Mouse (Mus musculus) heart, embryonic 12.5 days (tissue): ENCODE results near the gene Fam131c. TPM values are rescaled to one million over a fixed set of nuclear protein-coding genes. Genes with fewer than 3 reads are reported as not detected.

Experiments
- ATAC-seq: fragments of 200-750 bp; cut with Nextera tagmentation; 2 replicates; pipeline ENCODE4 v1.8.0; 2017; ENCODE audit warnings: moderate TSS enrichment, moderate library complexity; ENCODE audit not compliant: insufficient number of reproducible peaks, low FRiP score
- H3K27ac ChIP-seq: fragments of 300-500 bp; sonication (generic); 2 replicates; pipeline ENCODE4 v1.5.1; 2016; ENCODE audit warnings: mild to moderate bottlenecking, moderate library complexity; ENCODE audit not compliant: poor library complexity, severe bottlenecking
- H3K27me3 ChIP-seq: fragments of 300-500 bp; sonication (generic); replicated peaks from 2 replicates; pipeline ENCODE4 v1.6.1; 2016; ENCODE audit warnings: mild to moderate bottlenecking, moderate library complexity
- H3K36me3 ChIP-seq: fragments of 300-500 bp; sonication (generic); 2 replicates; pipeline ENCODE4 v1.6.1; 2016; ENCODE audit warnings: mild to moderate bottlenecking, moderate library complexity
- H3K4me1 ChIP-seq: fragments of 300-500 bp; sonication (generic); replicated peaks from 2 replicates; pipeline ENCODE4 v1.6.1; 2016; ENCODE audit warnings: mild to moderate bottlenecking
- H3K4me2 ChIP-seq: fragments of 300-500 bp; sonication (generic); 2 replicates; pipeline ENCODE4 v1.6.1; 2016; ENCODE audit warnings: mild to moderate bottlenecking, moderate library complexity
- H3K4me3 ChIP-seq: fragments of 300-500 bp; sonication (generic); 2 replicates; pipeline ENCODE4 v1.5.1; 2016; ENCODE audit warnings: mild to moderate bottlenecking
- H3K9ac ChIP-seq: fragments of 300-500 bp; sonication (generic); 2 replicates; pipeline ENCODE4 v1.6.1; 2016; ENCODE audit warnings: mild to moderate bottlenecking, moderate library complexity
- H3K9me3 ChIP-seq: fragments of 300-500 bp; sonication (generic); replicated peaks from 2 replicates; pipeline ENCODE4 v1.6.1; 2016; ENCODE audit warnings: mild to moderate bottlenecking, moderate library complexity
- WGBS: fragments of 180-500 bp; shearing (Covaris S2); methylation state at CpG from one replicate; pipeline ENCODE4 v1.1.7; 2016; 5-methylcytosine and 5-hydroxymethylcytosine counted together
- polyA plus RNA-seq: library from polyadenylated mRNA; unstranded; fragments of >200 nt; fragmentation: Nextera tagmentation; extraction: Ambion mirVana; gene quantifications from 2 replicates; pipeline ENCODE4 v1.2.1, GENCODE M21; 2016

The Fam131c gene
- polyA plus RNA-seq, 1 experiment from 2014 or later = 0.93 TPM

- Histone ChIP-seq H3K4me2 (no peak overlapping the region), H3K27ac (no peak overlapping the region; the same call in 1 of the 2 replicates), H3K9ac (no peak overlapping the region), H3K4me1 (peaks cover 49% of the 10 kb centered on the region), H3K36me3 (no peaks in the 10 kb centered on the region), H3K27me3 (no peaks in the 10 kb centered on the region), H3K4me3 (no peak overlapping the region), H3K9me3 (no peaks in the 10 kb centered on the region)
- no peak for ATAC-seq
- 71% methylated on average over 6 of the region's 6 CpGs for WGBS
Observed at GRCm38 (mm10) chr4:141336196-141336595, 31.8 kb upstream of the Fam131c start.

DNA sequence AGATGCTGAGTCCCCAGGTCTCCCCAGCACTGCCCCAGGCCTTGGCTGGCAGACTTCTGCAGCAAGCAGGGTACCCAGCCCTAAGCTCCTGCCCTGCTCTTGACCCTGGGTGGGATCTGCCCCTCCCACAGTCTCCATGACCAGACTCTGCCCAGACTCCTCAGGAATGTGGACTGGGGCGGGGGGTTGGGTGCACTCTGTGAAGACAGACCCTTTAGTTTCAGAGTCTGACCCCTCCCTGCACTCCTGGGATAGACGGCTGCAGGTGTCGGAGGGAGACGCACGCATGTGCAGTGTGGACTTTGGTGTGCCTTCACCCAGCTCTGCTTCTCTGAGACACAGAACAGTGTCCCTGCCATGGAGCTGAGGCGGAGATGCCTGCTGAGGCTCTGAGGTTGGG is 30.0 kb upstream of the Fam131c start:
- 0 out of 2 replicates have a peak overlapping the region, but pooled peaks have one; percentile 13 for H3K4me2 ChIP-seq
- no peaks in the 10 kb centered on the region for H3K9me3 ChIP-seq
- H3K4me1 ChIP-seq = peaks cover 49% of the 10 kb centered on the region
- H3K4me3 ChIP-seq = no peak overlapping the region
- H3K9ac ChIP-seq = peak overlapping the region; percentile 9; the same call in 1 of the 2 replicates
- H3K36me3 ChIP-seq = no peaks in the 10 kb centered on the region
- H3K27me3 ChIP-seq = no peaks in the 10 kb centered on the region
- peak overlapping the region; percentile 2 for H3K27ac ChIP-seq
- 30% methylated on average over 6 of the region's 6 CpGs for WGBS
- ATAC-seq = no peak

DNA sequence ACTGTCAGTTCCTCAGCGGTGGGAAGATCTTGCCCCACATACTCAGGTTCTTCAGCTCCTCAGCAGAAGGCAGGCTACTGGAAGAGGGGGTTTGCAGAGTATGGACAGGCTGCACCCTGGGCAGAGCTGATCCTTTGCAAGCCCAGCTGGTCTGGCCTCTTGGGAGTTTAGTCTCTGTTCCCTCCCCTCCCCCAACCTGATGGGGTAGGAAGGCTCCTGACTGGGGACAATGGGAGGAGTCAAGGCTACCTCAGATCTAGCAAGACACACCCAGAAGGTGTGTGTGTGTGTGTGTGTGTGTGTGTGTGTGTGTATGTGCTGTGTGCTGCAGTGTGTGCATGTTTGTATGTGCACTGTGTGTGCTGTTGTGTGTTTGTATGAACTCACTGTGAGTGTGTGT is 29.2 kb upstream of the Fam131c start:
- Histone ChIP-seq H3K27me3 (no peaks in the 10 kb centered on the region), H3K36me3 (no peaks in the 10 kb centered on the region), H3K27ac (no peak overlapping the region), H3K9me3 (no peaks in the 10 kb centered on the region), H3K4me3 (no peak overlapping the region), H3K4me2 (no peak overlapping the region), H3K9ac (no peak overlapping the region), H3K4me1 (peaks cover 46% of the 10 kb centered on the region)
- ATAC-seq = no peak
- 30% methylated on average over 1 of the region's 1 CpGs for WGBS

GRCm38 (mm10) chr4:141341477-141341876 is 26.5 kb upstream of the Fam131c start:
- no peak overlapping the region for H3K9ac ChIP-seq
- no peaks in the 10 kb centered on the region for H3K27me3 ChIP-seq
- H3K9me3 ChIP-seq = peaks cover under 1% of the 10 kb centered on the region; the same call in 1 of the 2 replicates
- peaks cover 22% of the 10 kb centered on the region for H3K4me1 ChIP-seq
- no peak overlapping the region for H3K27ac ChIP-seq
- ATAC-seq = no peak
- no peaks in the 10 kb centered on the region for H3K36me3 ChIP-seq
- no peak overlapping the region for H3K4me2 ChIP-seq
- WGBS = 67% methylated on average over 7 of the region's 7 CpGs
- no peak overlapping the region for H3K4me3 ChIP-seq

DNA sequence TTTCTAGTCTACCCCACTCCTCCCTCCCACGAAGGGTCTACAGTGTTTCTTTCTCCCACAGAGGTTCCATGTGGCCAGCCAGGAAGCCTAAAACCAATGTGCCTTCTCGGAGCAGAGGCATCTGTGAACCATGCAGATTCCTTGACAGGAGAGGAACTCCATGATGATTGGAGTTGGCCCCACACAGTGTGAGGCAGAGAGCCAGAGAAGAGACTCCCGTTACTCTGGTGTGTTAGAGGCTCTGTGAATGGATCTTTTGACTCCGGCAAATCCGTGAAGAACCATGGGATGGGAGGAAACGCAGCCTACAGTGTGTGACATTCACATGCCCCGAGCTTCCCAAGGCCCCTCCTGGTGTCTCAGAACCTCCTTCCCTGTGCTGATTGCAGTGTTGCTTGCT is 24.5 kb upstream of the Fam131c start:
- no peak overlapping the region for H3K9ac ChIP-seq
- H3K9me3 ChIP-seq = peaks cover 6% of the 10 kb centered on the region; the same call in 1 of the 2 replicates
- WGBS = 66% methylated on average over 7 of the region's 7 CpGs
- no peaks in the 10 kb centered on the region for H3K36me3 ChIP-seq
- no peak for ATAC-seq
- H3K27ac ChIP-seq = no peak overlapping the region
- peaks cover 19% of the 10 kb centered on the region for H3K4me1 ChIP-seq
- H3K4me2 ChIP-seq = no peak overlapping the region
- no peaks in the 10 kb centered on the region for H3K27me3 ChIP-seq
- no peak overlapping the region for H3K4me3 ChIP-seq

GRCm38 (mm10) chr4:141345219-141345618 is 22.8 kb upstream of the Fam131c start:
- WGBS = 88% methylated on average over 12 of the region's 12 CpGs
- H3K36me3 ChIP-seq = no peaks in the 10 kb centered on the region
- H3K4me2 ChIP-seq = no peak overlapping the region
- H3K4me3 ChIP-seq = no peak overlapping the region
- no peak overlapping the region for H3K27ac ChIP-seq
- no peak overlapping the region for H3K9ac ChIP-seq
- no peak for ATAC-seq
- no peaks in the 10 kb centered on the region for H3K27me3 ChIP-seq
- H3K4me1 ChIP-seq = peaks cover 9% of the 10 kb centered on the region
- H3K9me3 ChIP-seq = peaks cover 6% of the 10 kb centered on the region; the same call in 1 of the 2 replicates

GRCm38 (mm10) chr4:141347365-141347797 is 20.6 kb upstream of the Fam131c start:
- no peak overlapping the region for H3K27ac ChIP-seq
- H3K9ac ChIP-seq = no peak overlapping the region

DNA sequence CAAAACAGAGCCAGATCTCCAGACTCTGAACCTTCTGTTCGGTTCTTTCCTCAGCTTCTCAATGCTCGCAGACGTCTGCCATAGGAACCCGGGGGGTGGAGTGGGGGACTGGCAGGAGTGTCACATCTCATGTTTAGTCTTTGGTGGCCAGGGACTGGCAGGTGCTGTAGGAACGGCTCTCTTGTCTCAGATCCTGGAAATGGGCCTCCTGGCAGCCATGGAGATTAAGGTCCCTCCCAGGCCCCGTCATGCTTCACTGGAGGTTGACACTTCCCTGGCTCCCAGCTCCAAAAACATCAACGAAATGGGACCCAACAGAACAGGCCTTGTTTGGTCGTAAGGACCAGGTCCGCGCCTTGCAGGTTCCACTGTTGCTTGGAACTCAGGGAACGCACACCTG is 19.4 kb upstream of the Fam131c start:
- 72% methylated on average over 11 of the region's 11 CpGs for WGBS
- Histone ChIP-seq H3K4me3 (no peak overlapping the region), H3K27ac (no peak overlapping the region), H3K27me3 (no peaks in the 10 kb centered on the region), H3K4me1 (peaks cover 13% of the 10 kb centered on the region), H3K9me3 (peaks cover 6% of the 10 kb centered on the region; the same call in 1 of the 2 replicates), H3K4me2 (no peak overlapping the region), H3K9ac (no peak overlapping the region), H3K36me3 (no peaks in the 10 kb centered on the region)
- ATAC-seq = no peak

More at GRCm38 (mm10) chr4:141347365-141347797, 20.6 kb upstream of the Fam131c start:
- Histone ChIP-seq H3K27me3 (no peaks in the 10 kb centered on the region), H3K4me1 (peaks cover 13% of the 10 kb centered on the region), H3K9me3 (peaks cover 6% of the 10 kb centered on the region; the same call in 1 of the 2 replicates), H3K4me2 (no peak overlapping the region), H3K36me3 (no peaks in the 10 kb centered on the region), H3K4me3 (no peak overlapping the region)
- 27% methylated on average over 8 of the region's 8 CpGs for WGBS
- ATAC-seq = 0 out of 2 replicates have a peak, but pooled peaks have one; percentile 52

GRCm38 (mm10) chr4:141350015-141350414 is 18.0 kb upstream of the Fam131c start:
- H3K9ac ChIP-seq = no peak overlapping the region
- no peak overlapping the region for H3K4me3 ChIP-seq
- ATAC-seq = no peak
- no peak overlapping the region for H3K4me2 ChIP-seq
- no peaks in the 10 kb centered on the region for H3K36me3 ChIP-seq
- H3K9me3 ChIP-seq = peaks cover 6% of the 10 kb centered on the region; the same call in 1 of the 2 replicates
- H3K4me1 ChIP-seq = peaks cover 16% of the 10 kb centered on the region
- no peak overlapping the region for H3K27ac ChIP-seq
- WGBS = 73% methylated on average over 12 of the region's 12 CpGs
- H3K27me3 ChIP-seq = no peaks in the 10 kb centered on the region

- no peak overlapping the region for H3K4me3 ChIP-seq
- H3K36me3 ChIP-seq = no peaks in the 10 kb centered on the region
- WGBS = 57% methylated on average over 7 of the region's 7 CpGs
- no peaks in the 10 kb centered on the region for H3K27me3 ChIP-seq
- no peak overlapping the region for H3K4me2 ChIP-seq
- no peak for ATAC-seq
- peaks cover 16% of the 10 kb centered on the region for H3K4me1 ChIP-seq
- H3K9me3 ChIP-seq = no peaks in the 10 kb centered on the region; the same call in 1 of the 2 replicates
- H3K27ac ChIP-seq = no peak overlapping the region
- H3K9ac ChIP-seq = no peak overlapping the region
Observed at GRCm38 (mm10) chr4:141351972-141352371, 16.0 kb upstream of the Fam131c start.

DNA sequence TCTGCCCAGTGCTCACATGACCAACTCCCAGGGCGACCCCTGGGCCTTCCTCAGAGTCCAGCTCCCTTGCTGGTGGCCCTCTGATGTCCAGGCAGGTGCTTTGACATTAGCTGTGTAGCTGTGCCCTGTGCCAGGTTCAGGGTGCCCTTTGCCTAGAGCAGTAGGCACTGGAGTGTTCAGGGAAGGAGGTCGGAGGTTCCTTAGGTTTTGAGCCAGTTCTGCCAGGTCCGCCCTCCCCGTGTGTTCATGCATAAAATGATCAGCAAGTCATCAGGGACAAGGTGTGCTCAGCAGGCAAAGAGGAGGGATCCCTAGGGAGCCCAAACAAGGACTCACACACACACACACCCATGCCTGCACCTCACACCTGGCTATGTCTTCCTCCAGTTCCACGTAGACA is 15.0 kb upstream of the Fam131c start:
- Histone ChIP-seq H3K27me3 (no peaks in the 10 kb centered on the region), H3K36me3 (no peaks in the 10 kb centered on the region), H3K4me3 (no peak overlapping the region), H3K4me1 (0 out of 2 replicates have a peak, but pooled peaks cover 7% of the 10 kb centered on the region), H3K9ac (no peak overlapping the region), H3K4me2 (no peak overlapping the region), H3K9me3 (peaks cover 6% of the 10 kb centered on the region; the same call in 1 of the 2 replicates), H3K27ac (no peak overlapping the region)
- no peak for ATAC-seq
- 79% methylated on average over 5 of the region's 5 CpGs for WGBS

GRCm38 (mm10) chr4:141353868-141354267 is 14.2 kb upstream of the Fam131c start:
- Histone ChIP-seq H3K9me3 (peaks cover 6% of the 10 kb centered on the region; the same call in 1 of the 2 replicates), H3K36me3 (no peaks in the 10 kb centered on the region), H3K9ac (no peak overlapping the region), H3K4me3 (no peak overlapping the region), H3K27me3 (no peaks in the 10 kb centered on the region), H3K4me1 (0 out of 2 replicates have a peak, but pooled peaks cover 7% of the 10 kb centered on the region), H3K4me2 (no peak overlapping the region), H3K27ac (no peak overlapping the region)
- WGBS = 67% methylated on average over 8 of the region's 8 CpGs
- 0 out of 2 replicates have a peak, but pooled peaks have one; percentile 10 for ATAC-seq
